Mouse (Mus musculus): ENCODE data around the gene Smarcc2.

- TF ChIP-seq GATA1 (IDR thresholded peaks at IDR 0.05; ENCODE audit: low read length) (no peak), TAL1 (IDR thresholded peaks at IDR 0.05; ENCODE audit: low read length) (no peak)
Observed at GRCm38 (mm10) chr10:128520591-128520990, 61.5 kb downstream of the Smarcc2 start.
